Mouse (Mus musculus) natural killer cell, adult 2 months (primary cell): ENCODE measurements around the gene Gm21190.
"Not testable (repeated sequence)": the region's sequence is repeated elsewhere in the genome, so short reads cannot be mapped to it uniquely, and the experiment has no call there.

ENCODE experiments used
- DNase-seq, 2 experiments: peaks; one replicate each; pipeline ENCODE4 v3.0.0; 2022; ENCODE audit warnings: low spot score in 2 of 2

Gene Gm21190

GRCm38 (mm10) chr5:15529122-15529521 lies at the start of gene Gm21190:
Gm21190 (minus strand) TSS chr5:15529222.
- DNase-seq = not testable (repeated sequence)

GRCm38 (mm10) chr5:15577033-15577432 lies 48.0 kb upstream of the Gm21190 start, which contains the start of gene Gm21083:
Gm21083 (plus strand) TSS chr5:15577333.
- DNase-seq = not testable (repeated sequence)

- not testable (repeated sequence) for DNase-seq
Observed at GRCm38 (mm10) chr5:15573735-15574134, 44.7 kb upstream of the Gm21190 start.

GRCm38 (mm10) chr5:15561425-15562264 lies 32.6 kb upstream of the Gm21190 start:
- not testable (repeated sequence) for DNase-seq

GRCm38 (mm10) chr5:15558654-15559053 lies 29.6 kb upstream of the Gm21190 start:
- DNase-seq = not testable (repeated sequence)

- DNase-seq = not testable (repeated sequence)
Observed at GRCm38 (mm10) chr5:15549606-15550005, 20.6 kb upstream of the Gm21190 start.

GRCm38 (mm10) chr5:15549134-15549533 lies 20.1 kb upstream of the Gm21190 start:
- DNase-seq = not testable (repeated sequence)

GRCm38 (mm10) chr5:15548642-15549041 lies 19.6 kb upstream of the Gm21190 start:
- DNase-seq = not testable (repeated sequence)

- not testable (repeated sequence) for DNase-seq
Observed at GRCm38 (mm10) chr5:15522470-15522869, 6.6 kb downstream of the Gm21190 start.

- not testable (repeated sequence) for DNase-seq
Observed at GRCm38 (mm10) chr5:15522028-15522427, 7.0 kb downstream of the Gm21190 start.

- not testable (repeated sequence) for DNase-seq
Observed at GRCm38 (mm10) chr5:15520418-15520817, 8.6 kb downstream of the Gm21190 start.

- DNase-seq = not testable (repeated sequence)
Observed at GRCm38 (mm10) chr5:15517150-15517549, 11.9 kb downstream of the Gm21190 start.

GRCm38 (mm10) chr5:15512236-15512635 lies 16.8 kb downstream of the Gm21190 start:
- not testable (repeated sequence) for DNase-seq

GRCm38 (mm10) chr5:15509911-15510310 lies 19.1 kb downstream of the Gm21190 start:
- DNase-seq = not testable (repeated sequence)

- not testable (repeated sequence) for DNase-seq
Observed at GRCm38 (mm10) chr5:15508460-15509451, 20.3 kb downstream of the Gm21190 start.

GRCm38 (mm10) chr5:15507757-15508459 lies 21.1 kb downstream of the Gm21190 start:
- DNase-seq = not testable (repeated sequence)

- no peak for DNase-seq
Observed at GRCm38 (mm10) chr5:15507309-15507619, 21.8 kb downstream of the Gm21190 start.

GRCm38 (mm10) chr5:15506575-15507308 lies 22.3 kb downstream of the Gm21190 start:
- DNase-seq = no peak

GRCm38 (mm10) chr5:15498774-15499400 lies 30.1 kb downstream of the Gm21190 start:
- DNase-seq = not testable (repeated sequence)

GRCm38 (mm10) chr5:15498350-15498749 lies 30.7 kb downstream of the Gm21190 start:
- not testable (repeated sequence) for DNase-seq
